Mouse (Mus musculus): Measurements from ENCODE around the gene Hat1. TPM values are rescaled to one million over a fixed set of nuclear protein-coding genes. Genes with fewer than 3 reads are reported as not detected.

Gene Hat1
- polyA plus RNA-seq, 1 experiment from 2014 or later, result 209 TPM

GRCm38 (mm10) chr2:71479917-71480316 lies 91.2 kb downstream of the Hat1 start:
- ATAC-seq (replicated peaks; ENCODE audit: low FRiP score) (no peak), DNase-seq (ENCODE audit: low spot score) (no peak)
- Histone ChIP-seq H3K9me3 (ENCODE audit: control insufficient read depth, low read length) (no peaks in the 10 kb centered on the region), H3K4me3 (ENCODE audit: low read depth, low read length) (no peak overlapping the region), H3K4me1 (replicated peaks; ENCODE audit: control insufficient read depth, insufficient read depth, low read length) (no peaks in the 10 kb centered on the region), H3K27me3 (replicated peaks; ENCODE audit: control insufficient read depth, insufficient read depth, low read length) (no peaks in the 10 kb centered on the region), H3K36me3 (ENCODE audit: control insufficient read depth, insufficient read depth, low read length) (no peaks in the 10 kb centered on the region), H3K27ac (ENCODE audit: low read depth, low read length) (no peak overlapping the region), H3K9ac (ENCODE audit: low read depth, low read length) (no peak overlapping the region), H3K4me2 (no peak overlapping the region)
- WGBS, result 46% methylated on average over 7 of the region's 7 CpGs

- Histone ChIP-seq H3K27ac (ENCODE audit: low read depth, low read length) (no peak overlapping the region), H3K4me1 (replicated peaks; ENCODE audit: control insufficient read depth, insufficient read depth, low read length) (no peaks in the 10 kb centered on the region), H3K4me3 (ENCODE audit: low read depth, low read length) (no peak overlapping the region), H3K4me2 (no peak overlapping the region), H3K9ac (ENCODE audit: low read depth, low read length) (no peak overlapping the region), H3K9me3 (ENCODE audit: control insufficient read depth, low read length) (no peaks in the 10 kb centered on the region), H3K36me3 (ENCODE audit: control insufficient read depth, insufficient read depth, low read length) (no peaks in the 10 kb centered on the region), H3K27me3 (replicated peaks; ENCODE audit: control insufficient read depth, insufficient read depth, low read length) (no peaks in the 10 kb centered on the region)
- ATAC-seq (replicated peaks; ENCODE audit: low FRiP score) (no peak), DNase-seq (ENCODE audit: low spot score) (no peak)
- WGBS, result 69% methylated on average over 6 of the region's 6 CpGs
Observed at GRCm38 (mm10) chr2:71481825-71482224, 93.1 kb downstream of the Hat1 start.

GRCm38 (mm10) chr2:71483046-71483716 lies 94.4 kb downstream of the Hat1 start:
- no peak overlapping the region for H3K4me2 ChIP-seq
- DNase-seq (ENCODE audit: low spot score) (no peak), ATAC-seq (replicated peaks; ENCODE audit: low FRiP score) (no peak)
- no peaks in the 10 kb centered on the region for H3K27me3 ChIP-seq (replicated peaks; ENCODE audit: control insufficient read depth, insufficient read depth, low read length)
- no peaks in the 10 kb centered on the region for H3K4me1 ChIP-seq (replicated peaks; ENCODE audit: control insufficient read depth, insufficient read depth, low read length)
- 76% methylated on average over 10 of the region's 10 CpGs for WGBS
- H3K36me3 ChIP-seq (ENCODE audit: control insufficient read depth, insufficient read depth, low read length), result no peaks in the 10 kb centered on the region
- no peak overlapping the region for H3K4me3 ChIP-seq (ENCODE audit: low read depth, low read length)
- no peak overlapping the region for H3K27ac ChIP-seq (ENCODE audit: low read depth, low read length)
- no peaks in the 10 kb centered on the region for H3K9me3 ChIP-seq (ENCODE audit: control insufficient read depth, low read length)
- no peak overlapping the region for H3K9ac ChIP-seq (ENCODE audit: low read depth, low read length)

GRCm38 (mm10) chr2:71483717-71484066 lies 94.9 kb downstream of the Hat1 start:
- 76% methylated on average over 5 of the region's 5 CpGs for WGBS
- Histone ChIP-seq H3K4me1 (replicated peaks; ENCODE audit: control insufficient read depth, insufficient read depth, low read length) (no peaks in the 10 kb centered on the region), H3K9me3 (ENCODE audit: control insufficient read depth, low read length) (no peaks in the 10 kb centered on the region), H3K27ac (ENCODE audit: low read depth, low read length) (no peak overlapping the region), H3K27me3 (replicated peaks; ENCODE audit: control insufficient read depth, insufficient read depth, low read length) (no peaks in the 10 kb centered on the region), H3K9ac (ENCODE audit: low read depth, low read length) (no peak overlapping the region), H3K4me3 (ENCODE audit: low read depth, low read length) (no peak overlapping the region), H3K4me2 (no peak overlapping the region), H3K36me3 (ENCODE audit: control insufficient read depth, insufficient read depth, low read length) (no peaks in the 10 kb centered on the region)
- ATAC-seq (replicated peaks; ENCODE audit: low FRiP score) (no peak), DNase-seq (ENCODE audit: low spot score) (no peak)

Other genes with a start within 250 kb of the Hat1 start
- 78.5 and 82.2 TPM in 2 replicates for gene Dync1i2, start 177.3 kb upstream of the Hat1 start, polyA plus RNA-seq (2014; fragmentation: Nextera tagmentation; extraction: Ambion mirVana)
- gene Slc25a12, start 21.2 kb upstream of the Hat1 start, polyA plus RNA-seq (2014; fragmentation: Nextera tagmentation; extraction: Ambion mirVana), result 35.9 and 45.8 TPM in 2 replicates
- gene Metap1d, start 64.3 kb downstream of the Hat1 start, polyA plus RNA-seq (2014; fragmentation: Nextera tagmentation; extraction: Ambion mirVana), result 35.7 and 37.7 TPM in 2 replicates
- gene Dlx1, start 139.2 kb downstream of the Hat1 start, polyA plus RNA-seq (2014; fragmentation: Nextera tagmentation; extraction: Ambion mirVana), result 1.1 and 2.2 TPM in 2 replicates
- 0.19 and 0.65 TPM in 2 replicates for gene Dlx2, start 157.8 kb downstream of the Hat1 start, polyA plus RNA-seq (2014; fragmentation: Nextera tagmentation; extraction: Ambion mirVana)

Measured in liver, embryonic 11.5 days (tissue).